Mouse (Mus musculus): ENCODE data around the gene Epn2. TPM values are rescaled to one million over a fixed set of nuclear protein-coding genes. Genes with fewer than 3 reads are reported as not detected.
A peak's percentile ranks its signal among the peaks of the same experiment; 100 is the strongest.

Gene Epn2
- polyA plus RNA-seq, 2 experiments = 1.7 to 1.9 TPM

GRCm38 (mm10) chr11:61514953-61515352 lies 64.5 kb downstream of the Epn2 start:
- ATAC-seq (ENCODE audit: insufficient read depth) = no peak
- no peaks in the 10 kb centered on the region for H3K27me3 ChIP-seq (ENCODE audit: control insufficient read depth, insufficient read depth, low read length)
- no peak overlapping the region for H3K4me2 ChIP-seq (ENCODE audit: low read depth)
- peak; percentile 63 for TF ChIP-seq CTCF (IDR thresholded peaks at IDR 0.05; ENCODE audit: low read depth)
- no peak for TF ChIP-seq EP300 (IDR thresholded peaks at IDR 0.05; ENCODE audit: low read depth)
- no peaks in the 10 kb centered on the region for H3K36me3 ChIP-seq (replicated peaks; ENCODE audit: control insufficient read depth, insufficient read depth, low read depth)
- no peak for DNase-seq (ENCODE audit: low read depth in 3 of 3, low spot score in 3 of 3)
- no peak overlapping the region for H3K9ac ChIP-seq (replicated peaks)
- H3K9me3 ChIP-seq (ENCODE audit: control insufficient read depth, low read length) = no peaks in the 10 kb centered on the region
- no peaks in the 10 kb centered on the region for H3K4me1 ChIP-seq (replicated peaks; ENCODE audit: control insufficient read depth in 2 of 2, insufficient read depth in 2 of 2, low read length in 1 of 2)
- WGBS (ENCODE audit: insufficient replicate concordance) = 27% methylated on average over 3 of the region's 3 CpGs
- no peak overlapping the region for H3K27ac ChIP-seq
- no peak overlapping the region for H3K4me3 ChIP-seq (ENCODE audit: insufficient read depth in 1 of 2, low read depth in 2 of 2, low read length in 2 of 2)

GRCm38 (mm10) chr11:61504713-61505257 lies 74.7 kb downstream of the Epn2 start, which contains the start of gene B9d1:
Gene B9d1 (plus strand): TSS chr11:61505144.
- H3K36me3 ChIP-seq (replicated peaks; ENCODE audit: control insufficient read depth, insufficient read depth, low read depth) = no peaks in the 10 kb centered on the region
- H3K4me1 ChIP-seq (replicated peaks; ENCODE audit: control insufficient read depth in 2 of 2, insufficient read depth in 2 of 2, low read length in 1 of 2) = peaks cover 4 to 5% of the 10 kb centered on the region in 2 experiments; a peak in 3 of 4 replicates
- ATAC-seq (ENCODE audit: insufficient read depth) (peak; percentile 83), DNase-seq (ENCODE audit: low read depth in 3 of 3, low spot score in 3 of 3) (peak; percentile 86 to 88 (median 87))
- no peak within 1 kb of the TSS for H3K27ac ChIP-seq
- peak within 1 kb of the TSS; percentile 68 for H3K9ac ChIP-seq (replicated peaks)
- peak within 1 kb of the TSS; percentile 55 to 63 for H3K4me3 ChIP-seq (ENCODE audit: insufficient read depth in 1 of 2, low read depth in 2 of 2, low read length in 2 of 2)
- H3K27me3 ChIP-seq (ENCODE audit: control insufficient read depth, insufficient read depth, low read length) = no peaks in the 10 kb centered on the region
- under 1% methylated on average over 39 of the region's 39 CpGs for WGBS (ENCODE audit: insufficient replicate concordance)
- no peaks in the 10 kb centered on the region for H3K9me3 ChIP-seq (ENCODE audit: control insufficient read depth, low read length)
- H3K4me2 ChIP-seq (ENCODE audit: low read depth) = peak within 1 kb of the TSS; percentile 77
- TF ChIP-seq EP300 (IDR thresholded peaks at IDR 0.05; ENCODE audit: low read depth) (no peak), CTCF (IDR thresholded peaks at IDR 0.05; ENCODE audit: low read depth) (peak; percentile 97)

GRCm38 (mm10) chr11:61503933-61504332 lies 75.6 kb downstream of the Epn2 start:
- H3K27me3 ChIP-seq (ENCODE audit: control insufficient read depth, insufficient read depth, low read length) = no peaks in the 10 kb centered on the region
- ATAC-seq (ENCODE audit: insufficient read depth) (no peak), DNase-seq (ENCODE audit: low read depth in 3 of 3, low spot score in 3 of 3) (no peak)
- H3K4me1 ChIP-seq (replicated peaks; ENCODE audit: control insufficient read depth in 2 of 2, insufficient read depth in 2 of 2, low read length in 1 of 2) = peaks cover 4 to 5% of the 10 kb centered on the region in 2 experiments; a peak in 3 of 4 replicates
- H3K9ac ChIP-seq (replicated peaks) = no peak overlapping the region
- H3K4me3 ChIP-seq (ENCODE audit: insufficient read depth in 1 of 2, low read depth in 2 of 2, low read length in 2 of 2) = no peak overlapping the region
- H3K27ac ChIP-seq = no peak overlapping the region
- no peak for TF ChIP-seq EP300 (IDR thresholded peaks at IDR 0.05; ENCODE audit: low read depth)
- no peak for TF ChIP-seq CTCF (IDR thresholded peaks at IDR 0.05; ENCODE audit: low read depth)
- H3K36me3 ChIP-seq (replicated peaks; ENCODE audit: control insufficient read depth, insufficient read depth, low read depth) = no peaks in the 10 kb centered on the region
- H3K4me2 ChIP-seq (ENCODE audit: low read depth) = no peak overlapping the region
- 67% methylated on average over 8 of the region's 8 CpGs for WGBS (ENCODE audit: insufficient replicate concordance)
- no peaks in the 10 kb centered on the region for H3K9me3 ChIP-seq (ENCODE audit: control insufficient read depth, low read length)

- Histone ChIP-seq H3K27ac (no peak overlapping the region), H3K4me2 (ENCODE audit: low read depth) (no peak overlapping the region), H3K27me3 (ENCODE audit: control insufficient read depth, insufficient read depth, low read length) (no peaks in the 10 kb centered on the region), H3K9me3 (ENCODE audit: control insufficient read depth, low read length) (no peaks in the 10 kb centered on the region), H3K36me3 (replicated peaks; ENCODE audit: control insufficient read depth, insufficient read depth, low read depth) (no peaks in the 10 kb centered on the region), H3K9ac (replicated peaks) (no peak overlapping the region), H3K4me1 (replicated peaks; ENCODE audit: control insufficient read depth in 2 of 2, insufficient read depth in 2 of 2, low read length in 1 of 2) (peaks cover 0 to 6% of the 10 kb centered on the region in 2 experiments; a peak in 3 of 4 replicates), H3K4me3 (ENCODE audit: insufficient read depth in 1 of 2, low read depth in 2 of 2, low read length in 2 of 2) (no peak overlapping the region)
- ATAC-seq (ENCODE audit: insufficient read depth) (no peak), DNase-seq (ENCODE audit: low read depth in 3 of 3, low spot score in 3 of 3) (peak in 1 of 3 experiments; percentile 22)
- TF ChIP-seq EP300 (IDR thresholded peaks at IDR 0.05; ENCODE audit: low read depth) = no peak
- no peak for TF ChIP-seq CTCF (IDR thresholded peaks at IDR 0.05; ENCODE audit: low read depth)
- WGBS (ENCODE audit: insufficient replicate concordance) = 32% methylated on average over 6 of the region's 6 CpGs
Observed at GRCm38 (mm10) chr11:61498736-61499504, 80.6 kb downstream of the Epn2 start.

GRCm38 (mm10) chr11:61497490-61497889 lies 82.0 kb downstream of the Epn2 start:
- Histone ChIP-seq H3K9me3 (ENCODE audit: control insufficient read depth, low read length) (no peaks in the 10 kb centered on the region), H3K4me3 (ENCODE audit: insufficient read depth in 1 of 2, low read depth in 2 of 2, low read length in 2 of 2) (no peak overlapping the region), H3K36me3 (replicated peaks; ENCODE audit: control insufficient read depth, insufficient read depth, low read depth) (no peaks in the 10 kb centered on the region), H3K27me3 (ENCODE audit: control insufficient read depth, insufficient read depth, low read length) (no peaks in the 10 kb centered on the region), H3K4me2 (ENCODE audit: low read depth) (no peak overlapping the region), H3K4me1 (replicated peaks; ENCODE audit: control insufficient read depth in 2 of 2, insufficient read depth in 2 of 2, low read length in 1 of 2) (peaks cover 0 to 12% of the 10 kb centered on the region in 2 experiments; a peak in 3 of 4 replicates), H3K27ac (no peak overlapping the region), H3K9ac (replicated peaks) (no peak overlapping the region)
- WGBS (ENCODE audit: insufficient replicate concordance) = 14% methylated on average over 1 of the region's 1 CpGs
- no peak for ATAC-seq (ENCODE audit: insufficient read depth)
- TF ChIP-seq CTCF (IDR thresholded peaks at IDR 0.05; ENCODE audit: low read depth) (no peak), EP300 (IDR thresholded peaks at IDR 0.05; ENCODE audit: low read depth) (no peak)
- no peak for DNase-seq (ENCODE audit: low read depth in 3 of 3, low spot score in 3 of 3)
